Mouse (Mus musculus) embryonic facial prominence, embryonic 11.5 days (tissue): ENCODE results near the gene 1700020N15Rik. TPM values are rescaled to one million over a fixed set of nuclear protein-coding genes. Genes with fewer than 3 reads are reported as not detected.
"Not testable (repeated sequence)": the region's sequence is repeated elsewhere in the genome, so short reads cannot be mapped to it uniquely, and the experiment has no call there.

Experiments used
- ATAC-seq: fragments of 200-750 bp; cut with Nextera tagmentation; replicated peaks from 2 replicates; pipeline ENCODE4 v1.8.0; 2017; ENCODE audit warnings: low read depth; ENCODE audit not compliant: insufficient number of reproducible peaks, low FRiP score, low TSS enrichment
- DNase-seq: peaks from one replicate; pipeline ENCODE4 v3.0.0-alpha.2; 2015; ENCODE audit warnings: low spot score
- H3K27ac ChIP-seq: fragments of 300-500 bp; sonication (generic); replicated peaks from 2 replicates; pipeline ENCODE4 v1.5.1; 2014; ENCODE audit warnings: mild to moderate bottlenecking, low read depth, low read length, control low read depth
- H3K27me3 ChIP-seq: fragments of 300-500 bp; sonication (generic); 2 replicates; pipeline ENCODE4 v1.6.1; 2014; ENCODE audit warnings: mild to moderate bottlenecking, low read length, moderate library complexity, mixed read lengths; ENCODE audit not compliant: control insufficient read depth, insufficient read depth
- H3K36me3 ChIP-seq: fragments of 300-500 bp; sonication (generic); replicated peaks from 2 replicates; pipeline ENCODE4 v1.6.1; 2014; ENCODE audit warnings: low read depth, mild to moderate bottlenecking, low read length, moderate library complexity, mixed read lengths; ENCODE audit not compliant: control insufficient read depth, insufficient read depth
- H3K4me1 ChIP-seq: fragments of 300-500 bp; sonication (generic); 2 replicates; pipeline ENCODE4 v1.6.1; 2014; ENCODE audit warnings: low read length, mixed read lengths; ENCODE audit not compliant: control insufficient read depth, insufficient read depth
- H3K4me2 ChIP-seq: fragments of 300-500 bp; sonication (generic); 2 replicates; pipeline ENCODE4 v1.6.1; 2014; ENCODE audit warnings: low read depth, mild to moderate bottlenecking, control low read depth, low read length, moderate library complexity
- H3K4me3 ChIP-seq: fragments of 300-500 bp; sonication (generic); 2 replicates; pipeline ENCODE4 v1.5.1; 2014; ENCODE audit warnings: low read depth, low read length, control low read depth
- H3K9ac ChIP-seq: fragments of 300-500 bp; sonication (generic); replicated peaks from 2 replicates; pipeline ENCODE4 v1.6.1; 2014; ENCODE audit warnings: mild to moderate bottlenecking, control low read depth, low read length
- H3K9me3 ChIP-seq: fragments of 300-500 bp; sonication (generic); replicated peaks from 2 replicates; pipeline ENCODE4 v1.6.1; 2016; ENCODE audit warnings: mild to moderate bottlenecking, low read length, inconsistent platforms, mixed read lengths; ENCODE audit not compliant: control insufficient read depth
- WGBS: fragments of 180-500 bp; shearing (Covaris S2); extraction: QIAGEN DNeasy Blood & Tissue Kit; methylation state at CpG from one replicate; pipeline ENCODE4 v1.1.7; 2014; 5-methylcytosine and 5-hydroxymethylcytosine counted together
- polyA plus RNA-seq: library from polyadenylated mRNA; unstranded; fragments of >200 nt; fragmentation: Nextera tagmentation; extraction: Ambion mirVana; gene quantifications from 2 replicates; pipeline ENCODE4 v1.2.1, GENCODE M21; 2014

Gene 1700020N15Rik
- not detected in 2 replicates for polyA plus RNA-seq

GRCm38 (mm10) chrX:69945000-69945399 is at the start of gene 1700020N15Rik:
TSS of gene 1700020N15Rik (plus strand) at chrX:69945300.
- 62% methylated on average over 3 of the region's 5 CpGs for WGBS
- H3K4me2 ChIP-seq, H3K36me3 ChIP-seq, H3K27ac ChIP-seq, H3K9me3 ChIP-seq, H3K27me3 ChIP-seq, H3K4me1 ChIP-seq, H3K4me3 ChIP-seq, H3K9ac ChIP-seq, ATAC-seq, DNase-seq: not testable (repeated sequence)

GRCm38 (mm10) chrX:69976790-69977579 is 31.9 kb downstream of the 1700020N15Rik start:
- H3K27ac ChIP-seq = no peak overlapping the region
- H3K9me3 ChIP-seq = no peaks in the 10 kb centered on the region
- DNase-seq (no peak), ATAC-seq (no peak)
- no peak overlapping the region for H3K4me3 ChIP-seq
- H3K9ac ChIP-seq = no peak overlapping the region
- H3K4me2 ChIP-seq = no peak overlapping the region
- H3K4me1 ChIP-seq = no peaks in the 10 kb centered on the region
- 75% methylated on average over 2 of the region's 2 CpGs for WGBS
- no peaks in the 10 kb centered on the region for H3K27me3 ChIP-seq
- no peaks in the 10 kb centered on the region for H3K36me3 ChIP-seq
